Mouse (Mus musculus) heart, embryonic 14.5 days (tissue): Measurements from ENCODE around the gene Qser1. TPM values are rescaled to one million over a fixed set of nuclear protein-coding genes. Genes with fewer than 3 reads are reported as not detected.

Experiments used
- ATAC-seq: fragments of 200-750 bp; cut with Nextera tagmentation; 2 replicates; pipeline ENCODE4 v1.8.0; 2017; ENCODE audit warnings: low read depth, moderate TSS enrichment; ENCODE audit not compliant: insufficient number of reproducible peaks, insufficient read depth, low FRiP score
- H3K27ac ChIP-seq, 2 experiments: fragments of 200-500 bp in 1 of 2; fragments of 300-500 bp in 1 of 2; sonication (generic) in 1 of 2; replicated peaks in 1 of 2; 2 replicates each; pipeline ENCODE4 v1.5.1; 2012 to 2014; ENCODE audit warnings: low read depth in 2 of 2, low read length in 2 of 2, control low read depth in 1 of 2, mild to moderate bottlenecking in 1 of 2, mixed read lengths in 1 of 2; ENCODE audit not compliant: control insufficient read depth in 1 of 2, insufficient read depth in 1 of 2
- H3K27me3 ChIP-seq: fragments of 300-500 bp; sonication (generic); 2 replicates; pipeline ENCODE4 v1.6.1; 2014; ENCODE audit warnings: mild to moderate bottlenecking, low read length, control low read depth; ENCODE audit not compliant: control insufficient read depth, insufficient read depth
- H3K36me3 ChIP-seq: fragments of 300-500 bp; sonication (generic); 2 replicates; pipeline ENCODE4 v1.6.1; 2014; ENCODE audit warnings: mild to moderate bottlenecking, control low read depth, low read length, mixed read lengths; ENCODE audit not compliant: control insufficient read depth, insufficient read depth
- H3K4me1 ChIP-seq, 2 experiments: fragments of 200-500 bp in 1 of 2; fragments of 300-500 bp in 1 of 2; sonication (generic) in 1 of 2; 2 replicates each; pipeline ENCODE4 v1.6.1; 2012 to 2014; ENCODE audit warnings: low read length in 2 of 2, control low read depth in 1 of 2, mixed read lengths in 1 of 2; ENCODE audit not compliant: control insufficient read depth in 2 of 2, insufficient read depth in 2 of 2
- H3K4me2 ChIP-seq: fragments of 300-500 bp; sonication (generic); 2 replicates; pipeline ENCODE4 v1.6.1; 2014; ENCODE audit warnings: mild to moderate bottlenecking, low read length
- H3K4me3 ChIP-seq, 2 experiments: fragments of 200-500 bp in 1 of 2; fragments of 300-500 bp in 1 of 2; sonication (generic) in 1 of 2; 2 replicates each; pipeline ENCODE4 v1.5.1; 2012 to 2014; ENCODE audit warnings: low read length in 2 of 2, mild to moderate bottlenecking in 2 of 2, control low read depth in 1 of 2, low read depth in 1 of 2, moderate library complexity in 1 of 2; ENCODE audit not compliant: control insufficient read depth in 1 of 2, insufficient read depth in 1 of 2
- H3K9ac ChIP-seq: fragments of 300-500 bp; sonication (generic); 2 replicates; pipeline ENCODE4 v1.6.1; 2014; ENCODE audit warnings: mild to moderate bottlenecking, low read length
- H3K9me3 ChIP-seq: fragments of 300-500 bp; sonication (generic); 2 replicates; pipeline ENCODE4 v1.6.1; 2016; ENCODE audit warnings: low read length, control low read depth; ENCODE audit not compliant: control insufficient read depth
- WGBS: fragments of 180-500 bp; shearing (Covaris S2); extraction: QIAGEN DNeasy Blood & Tissue Kit; methylation state at CpG from one replicate; pipeline ENCODE4 v1.1.7; 2014; 5-methylcytosine and 5-hydroxymethylcytosine counted together
- polyA plus RNA-seq: library from polyadenylated mRNA; unstranded; fragments of >200 nt; fragmentation: Nextera tagmentation; extraction: Ambion mirVana; gene quantifications from 2 replicates; pipeline ENCODE4 v1.2.1, GENCODE M21; 2014

The Qser1 gene
- polyA plus RNA-seq, 1 experiment from 2014 or later, result 11.9 TPM

DNA sequence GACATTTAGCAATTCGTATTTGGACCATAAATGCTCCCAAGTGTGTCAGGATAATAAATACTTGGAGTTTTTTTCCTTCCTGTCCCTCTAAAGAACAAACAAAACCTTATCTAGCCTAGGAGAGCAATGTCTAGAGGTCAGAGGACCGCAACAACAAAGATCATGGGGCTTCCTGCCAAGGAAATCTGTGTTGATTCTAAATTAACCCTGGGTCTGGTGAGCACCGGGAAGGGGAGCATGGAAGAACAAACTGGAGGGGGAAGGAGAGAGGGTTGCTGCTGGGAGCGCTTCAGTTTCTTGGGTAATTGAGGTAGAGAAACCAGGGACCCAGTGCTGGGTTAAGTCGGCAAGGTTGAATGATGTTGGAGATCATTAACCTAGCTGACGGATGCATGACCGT, 73.4 kb downstream of the Qser1 start:
- Histone ChIP-seq H3K36me3 (no peaks in the 10 kb centered on the region), H3K9me3 (no peaks in the 10 kb centered on the region), H3K9ac (peak overlapping the region; percentile 84), H3K4me1 (peaks cover 0 to 9% of the 10 kb centered on the region in 2 experiments; a peak in 1 of 4 replicates), H3K27ac (no peak overlapping the region), H3K27me3 (no peaks in the 10 kb centered on the region; the same call in 1 of the 2 replicates), H3K4me3 (peak overlapping the region; percentile 78 to 79; a peak in 3 of 4 replicates), H3K4me2 (peak overlapping the region; percentile 96)
- no peak for ATAC-seq
- 14% methylated on average over 7 of the region's 7 CpGs for WGBS

GRCm38 (mm10) chr2:104742741-104743064, 73.9 kb downstream of the Qser1 start, which contains the start of gene Depdc7:
Depdc7 (minus strand) TSS chr2:104742878.
- peaks cover 0 to 9% of the 10 kb centered on the region in 2 experiments; a peak in 1 of 4 replicates for H3K4me1 ChIP-seq
- peak within 1 kb of the TSS; percentile 78 to 79 for H3K4me3 ChIP-seq
- ATAC-seq, result peak; percentile 88
- peak within 1 kb of the TSS; percentile 96 for H3K4me2 ChIP-seq
- peak within 1 kb of the TSS; percentile 84 for H3K9ac ChIP-seq
- no peaks in the 10 kb centered on the region for H3K36me3 ChIP-seq
- no peaks in the 10 kb centered on the region; the same call in 1 of the 2 replicates for H3K27me3 ChIP-seq
- no peak within 1 kb of the TSS for H3K27ac ChIP-seq
- no peaks in the 10 kb centered on the region for H3K9me3 ChIP-seq
- WGBS, result 0% methylated on average over 31 of the region's 31 CpGs

- Histone ChIP-seq H3K4me3 (peak overlapping the region; percentile 78 to 79), H3K9ac (peak overlapping the region; percentile 84), H3K4me2 (peak overlapping the region; percentile 96), H3K9me3 (no peaks in the 10 kb centered on the region), H3K4me1 (peaks cover 0 to 9% of the 10 kb centered on the region in 2 experiments; a peak in 1 of 4 replicates), H3K36me3 (no peaks in the 10 kb centered on the region), H3K27me3 (no peaks in the 10 kb centered on the region; the same call in 1 of the 2 replicates), H3K27ac (no peak overlapping the region)
- WGBS, result 7% methylated on average over 46 of the region's 46 CpGs
- ATAC-seq, result no peak
Observed at GRCm38 (mm10) chr2:104741896-104742740, 74.4 kb downstream of the Qser1 start.

DNA sequence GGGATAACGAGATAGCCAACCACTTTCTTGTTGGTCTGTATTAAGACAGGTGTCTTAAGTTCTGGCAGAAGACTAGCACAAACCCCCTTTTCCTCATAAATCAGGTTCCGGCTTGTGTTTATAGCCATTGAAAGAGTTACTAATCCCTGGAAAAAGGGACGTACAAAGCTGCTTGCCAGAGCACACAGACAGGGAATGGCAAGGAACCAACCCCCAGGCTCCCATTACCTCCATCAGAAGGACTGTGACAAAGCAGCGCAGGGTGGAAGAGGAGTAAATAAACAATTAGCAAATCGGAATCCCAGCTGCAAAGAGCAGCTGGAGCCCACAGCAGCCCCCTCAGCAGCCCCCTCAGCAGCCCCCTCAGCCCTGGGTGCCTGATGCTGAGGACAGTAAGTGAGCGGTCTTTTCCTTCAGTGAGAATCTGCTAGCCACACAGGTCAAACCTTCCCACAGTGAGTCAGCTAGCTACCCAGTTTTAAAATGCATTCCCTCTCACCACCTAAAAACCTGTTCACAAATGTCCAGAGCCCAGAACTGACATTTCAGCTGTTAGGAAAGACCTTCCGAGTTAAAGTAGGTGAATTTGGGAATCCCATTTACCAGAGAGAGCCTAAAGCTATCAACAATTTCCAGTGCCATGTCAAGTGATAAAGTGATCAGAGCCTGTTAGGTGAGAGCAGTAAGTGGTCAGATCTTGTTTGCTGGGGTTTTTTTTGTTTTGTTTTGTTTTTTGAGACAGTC, 75.4 kb downstream of the Qser1 start:
- WGBS, result 62% methylated on average over 7 of the region's 7 CpGs
- Histone ChIP-seq H3K4me1 (peaks cover 0 to 9% of the 10 kb centered on the region in 2 experiments; a peak in 1 of 4 replicates), H3K4me2 (0 out of 2 replicates have a peak overlapping the region, but pooled peaks have one; percentile 96), H3K36me3 (no peaks in the 10 kb centered on the region), H3K9ac (no peak overlapping the region), H3K4me3 (no peak overlapping the region), H3K27ac (no peak overlapping the region), H3K9me3 (no peaks in the 10 kb centered on the region), H3K27me3 (no peaks in the 10 kb centered on the region; the same call in 1 of the 2 replicates)
- no peak for ATAC-seq

DNA sequence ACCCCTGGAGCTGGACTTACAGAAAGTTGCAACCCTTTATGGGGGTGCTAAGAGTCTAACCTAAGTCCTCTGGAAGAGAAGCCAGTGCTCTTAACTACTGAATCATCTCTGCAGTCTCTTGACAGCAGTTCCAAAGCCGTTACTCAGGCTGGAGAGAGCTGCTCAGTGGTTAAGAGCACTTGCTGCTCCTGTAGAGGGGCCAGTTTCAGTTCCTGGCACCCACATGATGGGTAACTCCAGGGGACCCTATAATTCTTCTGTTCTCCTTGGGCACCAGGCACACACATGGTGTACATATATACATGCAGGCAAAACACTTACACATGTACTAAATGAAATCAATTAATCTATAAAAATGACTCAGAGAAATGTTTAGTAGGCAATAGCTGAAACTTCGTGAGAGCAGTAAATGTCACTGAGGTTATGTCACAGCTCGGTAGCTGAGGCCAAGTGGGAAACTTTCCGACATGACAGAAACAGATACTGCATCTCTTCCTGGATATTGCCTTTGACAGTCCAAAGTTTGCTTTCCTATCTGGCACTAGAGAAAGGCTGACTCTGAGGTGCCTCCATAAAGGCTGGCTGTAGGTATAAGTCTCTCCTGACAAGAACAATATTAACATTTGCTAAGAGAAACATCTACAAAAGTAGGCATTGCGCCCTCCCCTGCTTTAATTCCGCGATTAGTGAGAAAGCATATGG, 76.2 kb downstream of the Qser1 start:
- Histone ChIP-seq H3K9me3 (no peaks in the 10 kb centered on the region), H3K4me1 (peaks cover 0 to 9% of the 10 kb centered on the region in 2 experiments; a peak in 1 of 4 replicates), H3K4me3 (no peak overlapping the region), H3K27ac (no peak overlapping the region), H3K36me3 (no peaks in the 10 kb centered on the region), H3K27me3 (no peaks in the 10 kb centered on the region; the same call in 1 of the 2 replicates), H3K4me2 (no peak overlapping the region), H3K9ac (no peak overlapping the region)
- WGBS, result 60% methylated on average over 7 of the region's 7 CpGs
- no peak for ATAC-seq

DNA sequence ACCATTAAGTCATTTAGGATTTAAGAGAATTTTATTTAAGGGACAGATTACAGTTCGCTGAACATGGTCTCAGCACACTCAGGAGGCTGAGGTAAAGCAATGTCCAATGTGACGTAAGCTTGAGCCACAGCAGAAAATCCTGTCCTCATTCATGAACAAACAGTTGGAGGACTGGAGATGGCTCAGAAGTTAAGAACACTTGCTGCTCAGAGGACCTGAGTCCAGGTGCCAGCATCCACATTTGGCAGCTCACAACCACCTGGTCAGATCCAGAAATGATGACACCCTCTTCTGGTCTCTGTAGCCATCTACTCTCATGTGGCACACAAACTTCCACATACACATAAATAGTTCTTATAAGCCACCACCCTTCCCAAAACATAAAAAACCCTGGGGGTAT, 76.9 kb downstream of the Qser1 start:
- Histone ChIP-seq H3K4me2 (no peak overlapping the region), H3K9ac (no peak overlapping the region), H3K27me3 (no peaks in the 10 kb centered on the region; the same call in 1 of the 2 replicates), H3K9me3 (no peaks in the 10 kb centered on the region), H3K4me1 (peaks cover 0 to 9% of the 10 kb centered on the region in 2 experiments; a peak in 1 of 4 replicates), H3K27ac (no peak overlapping the region), H3K36me3 (no peaks in the 10 kb centered on the region), H3K4me3 (no peak overlapping the region)
- ATAC-seq, result no peak
- 88% methylated on average over 2 of the region's 2 CpGs for WGBS

- Histone ChIP-seq H3K4me2 (no peak overlapping the region), H3K4me1 (no peaks in the 10 kb centered on the region), H3K27me3 (no peaks in the 10 kb centered on the region; the same call in 1 of the 2 replicates), H3K36me3 (no peaks in the 10 kb centered on the region), H3K4me3 (no peak overlapping the region), H3K27ac (no peak overlapping the region), H3K9ac (no peak overlapping the region), H3K9me3 (no peaks in the 10 kb centered on the region)
- no peak for ATAC-seq
- 72% methylated on average over 7 of the region's 7 CpGs for WGBS
Observed at GRCm38 (mm10) chr2:104736241-104736640, 80.3 kb downstream of the Qser1 start.
